Mouse (Mus musculus) limb, embryonic 10.5 days (tissue): Measurements from ENCODE around the gene Ppil1. TPM values are rescaled to one million over a fixed set of nuclear protein-coding genes. Genes with fewer than 3 reads are reported as not detected.

ENCODE experiments used
- DNase-seq: peaks from one replicate; pipeline ENCODE4 v3.0.0-alpha.2; 2017; ENCODE audit warnings: low spot score
- H3K27ac ChIP-seq: fragments of 300-500 bp; sonication (generic); 2 replicates; pipeline ENCODE4 v1.5.1; 2016; ENCODE audit warnings: mild to moderate bottlenecking
- H3K27me3 ChIP-seq: fragments of 300-500 bp; sonication (generic); 2 replicates; pipeline ENCODE4 v1.6.1; 2016; ENCODE audit warnings: low read depth, mild to moderate bottlenecking; ENCODE audit not compliant: poor library complexity, severe bottlenecking
- H3K36me3 ChIP-seq: fragments of 300-500 bp; sonication (generic); 2 replicates; pipeline ENCODE4 v1.6.1; 2016; ENCODE audit warnings: mild to moderate bottlenecking, moderate library complexity
- H3K4me1 ChIP-seq: fragments of 300-500 bp; sonication (generic); 2 replicates; pipeline ENCODE4 v1.6.1; 2016
- H3K4me3 ChIP-seq: fragments of 300-500 bp; sonication (generic); 2 replicates; pipeline ENCODE4 v1.5.1; 2016; ENCODE audit warnings: mild to moderate bottlenecking, moderate library complexity
- H3K9me3 ChIP-seq: fragments of 300-500 bp; sonication (generic); replicated peaks from 2 replicates; pipeline ENCODE4 v1.6.1; 2016; ENCODE audit warnings: mild to moderate bottlenecking
- WGBS: fragments of 180-500 bp; shearing (Covaris S2); methylation state at CpG from one replicate; pipeline ENCODE4 v1.1.7; 2016; 5-methylcytosine and 5-hydroxymethylcytosine counted together
- polyA plus RNA-seq: library from polyadenylated mRNA; unstranded; fragments of >200 nt; fragmentation: Nextera tagmentation; extraction: Ambion mirVana; gene quantifications from 2 replicates; pipeline ENCODE4 v1.2.1, GENCODE M21; 2016

Gene Ppil1
- polyA plus RNA-seq, 1 experiment from 2014 or later = 239 TPM

DNA sequence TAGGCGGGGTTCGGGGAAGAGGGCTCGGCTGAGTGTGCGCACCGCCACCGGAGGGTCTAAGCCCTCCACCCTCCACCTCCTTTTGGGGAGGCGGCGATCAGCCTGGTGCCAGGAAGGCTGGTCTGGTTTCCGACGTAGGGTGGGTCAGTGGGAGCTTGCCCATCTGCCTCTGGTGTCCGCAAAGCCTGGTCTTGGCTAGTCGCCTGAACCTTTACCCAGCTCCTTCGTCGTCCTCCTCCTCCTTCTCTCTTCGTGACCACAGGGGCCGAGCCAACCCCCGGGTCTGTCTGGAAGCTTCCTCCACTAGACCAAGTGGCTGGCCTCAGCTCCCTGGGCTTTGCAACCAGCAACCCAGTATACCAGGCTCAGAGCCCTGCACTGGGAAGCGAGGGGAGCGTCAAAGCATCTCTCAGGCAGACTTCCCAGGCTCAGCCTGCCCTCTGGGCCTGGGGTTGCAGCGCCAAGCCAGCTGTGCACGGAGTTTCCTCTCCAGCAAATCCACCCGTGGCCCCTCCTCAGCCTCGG is 25.5 kb downstream of the Ppil1 start:
- H3K36me3 ChIP-seq = no peaks in the 10 kb centered on the region
- peak; percentile 47 for DNase-seq
- H3K27me3 ChIP-seq = peaks cover 71% of the 10 kb centered on the region
- H3K4me1 ChIP-seq = peaks cover 36% of the 10 kb centered on the region
- H3K27ac ChIP-seq = peak overlapping the region; percentile 79
- H3K9me3 ChIP-seq = no peaks in the 10 kb centered on the region
- WGBS = 1% methylated on average over 23 of the region's 23 CpGs
- peak overlapping the region; percentile 76 for H3K4me3 ChIP-seq

DNA sequence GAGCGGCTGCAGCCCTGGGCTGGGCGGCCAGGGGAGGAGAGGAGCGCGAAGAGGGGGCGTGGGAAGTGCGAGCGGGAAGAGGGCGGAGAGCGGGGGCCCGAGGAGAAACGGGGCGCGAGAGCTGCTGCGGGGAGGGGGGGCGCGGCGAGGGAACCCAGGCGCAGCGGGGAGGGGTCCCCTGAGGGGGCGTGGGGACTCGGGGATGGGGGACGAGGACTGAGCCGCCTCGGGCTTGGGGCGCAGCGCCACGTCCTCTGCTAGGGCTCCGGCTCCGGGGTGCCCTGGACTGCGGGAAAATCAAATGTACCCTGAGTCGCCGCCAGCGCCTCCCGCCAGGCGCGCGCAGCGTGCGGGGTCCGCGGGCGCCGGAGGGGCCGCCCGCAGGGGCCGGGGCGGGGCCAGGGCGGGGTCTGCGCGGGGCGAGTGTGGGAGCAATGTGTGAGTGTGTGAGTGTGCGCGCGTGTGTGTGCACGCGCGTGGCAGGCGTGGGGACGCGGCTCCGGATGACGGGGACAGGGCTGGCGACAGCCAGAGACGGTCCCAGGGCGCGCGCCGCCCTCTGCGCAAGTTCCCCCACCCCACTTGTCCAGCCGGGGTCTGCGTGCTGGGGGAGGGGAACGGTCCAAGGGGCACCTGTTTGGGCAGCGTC is 26.1 kb downstream of the Ppil1 start, which contains the start of gene Cpne5:
Gene Cpne5 (minus strand): TSS at position 396 of the 649 bp plus-strand sequence.
- Histone ChIP-seq H3K4me3 (peak within 1 kb of the TSS; percentile 76), H3K4me1 (peaks cover 34% of the 10 kb centered on the region), H3K9me3 (no peaks in the 10 kb centered on the region), H3K27ac (peak within 1 kb of the TSS; percentile 79), H3K36me3 (no peaks in the 10 kb centered on the region), H3K27me3 (peaks cover 69% of the 10 kb centered on the region)
- DNase-seq = peak; percentile 60
- WGBS = under 1% methylated on average over 64 of the region's 73 CpGs

DNA sequence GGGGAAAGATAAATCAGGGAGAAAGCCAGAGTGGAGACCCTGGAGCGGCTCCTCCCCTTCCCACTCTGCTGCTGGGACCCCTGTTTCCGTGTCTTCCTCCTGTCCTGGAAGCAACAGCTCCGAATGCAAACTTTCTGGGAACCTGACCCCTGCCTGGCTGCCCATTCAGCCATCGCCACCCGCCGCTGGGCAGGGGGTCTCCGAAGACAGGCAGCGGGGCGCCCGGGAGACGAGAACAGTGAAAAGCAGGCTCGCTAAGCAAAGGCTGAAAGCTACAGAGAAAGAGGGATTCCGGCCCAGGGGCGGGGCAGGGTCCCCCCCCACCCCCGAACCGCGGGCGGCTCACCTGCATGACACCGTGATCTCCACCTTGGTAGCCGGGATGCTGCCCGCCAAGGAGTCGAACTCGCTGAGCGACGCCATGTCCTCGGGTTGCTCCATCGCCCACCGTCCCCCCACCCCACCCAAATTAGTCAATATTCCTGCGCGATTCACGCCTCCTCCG is 26.7 kb downstream of the Ppil1 start:
- H3K27ac ChIP-seq = peak overlapping the region; percentile 79
- H3K27me3 ChIP-seq = peaks cover 64% of the 10 kb centered on the region
- H3K9me3 ChIP-seq = no peaks in the 10 kb centered on the region
- H3K36me3 ChIP-seq = no peaks in the 10 kb centered on the region
- peaks cover 37% of the 10 kb centered on the region for H3K4me1 ChIP-seq
- WGBS = under 1% methylated on average over 32 of the region's 32 CpGs
- H3K4me3 ChIP-seq = peak overlapping the region; percentile 76
- peak; percentile 58 for DNase-seq

DNA sequence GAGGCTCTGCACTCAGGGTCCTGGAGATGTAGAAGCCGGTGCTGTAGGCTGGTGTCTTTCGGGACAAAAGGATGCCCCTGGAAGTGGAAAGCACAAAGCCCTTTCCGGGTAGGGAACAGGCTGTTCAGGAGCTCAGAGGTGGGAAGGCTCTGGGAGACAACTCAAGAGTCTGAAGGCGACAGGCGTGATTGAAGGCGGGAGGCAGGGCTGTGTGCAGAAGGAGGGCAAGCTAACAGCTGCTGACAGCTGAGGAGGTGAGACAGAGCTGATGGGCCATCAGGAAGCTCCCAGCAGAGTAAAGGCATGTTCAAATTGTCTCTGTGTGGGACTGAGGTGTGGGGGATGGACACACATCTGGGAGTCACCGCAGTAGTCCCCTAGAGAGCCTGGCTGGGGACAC is 27.9 kb downstream of the Ppil1 start:
- no peak for DNase-seq
- WGBS = 48% methylated on average over 7 of the region's 7 CpGs
- H3K27me3 ChIP-seq = peaks cover 60% of the 10 kb centered on the region
- H3K27ac ChIP-seq = no peak overlapping the region
- H3K4me1 ChIP-seq = peaks cover 40% of the 10 kb centered on the region
- no peaks in the 10 kb centered on the region for H3K36me3 ChIP-seq
- no peak overlapping the region for H3K4me3 ChIP-seq
- H3K9me3 ChIP-seq = no peaks in the 10 kb centered on the region

DNA sequence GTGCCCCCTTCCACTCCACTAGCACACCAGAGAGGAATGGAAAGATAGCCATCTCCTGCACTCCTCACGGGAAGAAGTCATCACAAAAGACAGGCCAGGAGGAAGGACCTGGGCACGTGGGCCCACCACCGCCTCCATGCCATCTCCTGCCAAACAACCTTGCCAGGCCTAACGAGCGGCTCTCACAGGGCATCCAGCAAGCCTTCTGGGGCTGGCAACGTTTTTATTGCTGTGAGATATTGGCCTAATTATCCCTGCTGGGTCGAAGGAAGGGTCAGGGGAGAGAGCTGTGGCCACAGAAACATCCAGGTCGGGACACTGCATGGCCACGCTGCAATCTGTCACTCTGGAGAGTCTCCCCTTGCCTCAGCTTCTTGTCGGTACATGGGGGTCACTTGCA is 32.9 kb downstream of the Ppil1 start:
- Histone ChIP-seq H3K4me1 (peaks cover 16% of the 10 kb centered on the region), H3K27ac (no peak overlapping the region), H3K4me3 (no peak overlapping the region), H3K27me3 (peaks cover 13% of the 10 kb centered on the region), H3K9me3 (no peaks in the 10 kb centered on the region), H3K36me3 (no peaks in the 10 kb centered on the region)
- WGBS = 60% methylated on average over 10 of the region's 10 CpGs
- DNase-seq = no peak

DNA sequence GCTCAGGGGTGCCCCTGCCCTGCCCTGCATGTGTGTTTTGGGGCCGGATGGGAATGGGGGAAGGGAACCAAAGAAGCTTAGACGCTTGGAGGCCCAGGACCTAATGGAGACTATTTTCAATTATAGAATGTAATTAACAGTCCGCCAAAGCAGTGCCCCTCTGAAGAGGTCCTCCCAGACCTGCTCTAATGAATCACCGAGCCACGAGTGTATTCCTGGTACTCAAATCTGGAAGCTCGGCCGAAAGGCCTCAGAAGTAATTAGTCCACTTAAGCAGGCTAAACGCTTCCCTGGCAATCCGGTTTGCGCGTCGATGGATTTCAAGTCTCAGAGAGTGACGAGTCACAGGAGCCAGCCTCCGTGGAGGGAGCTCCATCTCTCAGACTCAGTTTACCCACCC is 43.4 kb downstream of the Ppil1 start:
- 67% methylated on average over 14 of the region's 14 CpGs for WGBS
- Histone ChIP-seq H3K4me3 (no peak overlapping the region), H3K27ac (peak overlapping the region; percentile 50; the same call in 1 of the 2 replicates), H3K9me3 (no peaks in the 10 kb centered on the region), H3K4me1 (peaks cover 39% of the 10 kb centered on the region), H3K36me3 (no peaks in the 10 kb centered on the region), H3K27me3 (0 out of 2 replicates have a peak, but pooled peaks cover 6% of the 10 kb centered on the region)
- DNase-seq = no peak

DNA sequence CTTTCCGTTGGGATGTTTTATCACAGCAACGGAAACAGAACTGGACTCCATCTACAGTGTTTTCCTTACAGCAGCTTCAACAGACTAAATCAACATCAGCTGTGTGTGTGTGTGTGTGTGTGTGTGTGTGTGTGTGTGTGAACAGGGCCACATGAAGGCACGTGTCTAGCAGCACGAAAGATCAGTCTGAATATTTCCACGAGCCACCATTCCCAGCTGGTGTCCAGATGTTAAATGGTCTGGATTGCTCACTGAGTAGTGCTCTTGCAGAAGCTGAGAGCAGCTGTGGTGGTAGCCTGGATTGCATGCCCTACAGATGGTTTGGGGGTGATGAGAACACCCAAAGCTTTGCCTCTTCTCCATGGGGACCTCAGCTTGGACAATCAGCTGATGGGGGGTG is 46.0 kb downstream of the Ppil1 start:
- peaks cover 20% of the 10 kb centered on the region for H3K27me3 ChIP-seq
- 41% methylated on average over 5 of the region's 5 CpGs for WGBS
- no peaks in the 10 kb centered on the region for H3K36me3 ChIP-seq
- peak; percentile 71 for DNase-seq
- peaks cover 62% of the 10 kb centered on the region for H3K4me1 ChIP-seq
- H3K9me3 ChIP-seq = no peaks in the 10 kb centered on the region
- H3K4me3 ChIP-seq = no peak overlapping the region
- H3K27ac ChIP-seq = no peak overlapping the region

DNA sequence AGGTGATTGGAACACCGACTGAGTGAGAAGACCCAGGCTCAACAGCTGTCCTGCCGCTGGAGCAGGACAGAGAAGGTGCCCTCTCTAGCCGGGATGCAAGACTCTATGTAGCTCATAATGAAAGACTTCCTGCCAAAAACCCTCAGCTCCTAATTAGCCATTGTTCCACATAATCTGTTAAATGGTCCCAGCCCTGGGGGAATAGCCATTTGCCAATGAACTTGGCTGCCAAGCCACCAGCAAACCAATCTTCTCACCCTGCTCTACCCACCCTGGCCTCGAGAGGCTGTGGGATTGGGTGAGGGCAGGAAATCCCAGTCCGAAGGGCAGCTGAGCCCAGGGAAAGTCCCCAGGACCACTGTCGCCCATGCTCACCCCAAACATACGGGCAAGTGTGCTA is 47.9 kb downstream of the Ppil1 start:
- H3K27ac ChIP-seq = 0 out of 2 replicates have a peak overlapping the region, but pooled peaks have one; percentile 4
- peaks cover 20% of the 10 kb centered on the region for H3K27me3 ChIP-seq
- H3K4me3 ChIP-seq = no peak overlapping the region
- H3K9me3 ChIP-seq = no peaks in the 10 kb centered on the region
- 63% methylated on average over 7 of the region's 7 CpGs for WGBS
- no peaks in the 10 kb centered on the region for H3K36me3 ChIP-seq
- H3K4me1 ChIP-seq = peaks cover 67% of the 10 kb centered on the region
- DNase-seq = no peak

DNA sequence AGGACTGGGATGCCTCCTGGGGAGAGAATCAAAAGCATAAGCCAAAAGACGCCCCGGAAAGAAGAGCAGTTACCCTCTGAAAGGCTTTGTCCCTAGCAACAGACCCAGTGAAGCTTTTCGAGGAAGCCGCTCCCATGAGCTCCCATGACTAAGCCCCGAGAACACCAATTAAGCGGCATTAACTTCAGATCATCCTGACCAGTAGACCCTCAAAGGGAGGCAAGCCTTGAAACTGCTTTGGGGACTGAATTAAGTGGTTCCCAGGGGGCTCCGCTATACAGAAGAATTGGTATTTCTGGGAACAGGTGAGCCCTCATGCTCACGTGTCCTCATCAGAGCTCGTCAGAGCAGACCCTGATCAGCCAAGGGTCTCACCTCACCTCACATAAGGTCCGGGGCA is 49.3 kb downstream of the Ppil1 start:
- Histone ChIP-seq H3K4me3 (no peak overlapping the region), H3K36me3 (no peaks in the 10 kb centered on the region), H3K27ac (no peak overlapping the region), H3K27me3 (peaks cover 20% of the 10 kb centered on the region), H3K4me1 (peaks cover 59% of the 10 kb centered on the region), H3K9me3 (no peaks in the 10 kb centered on the region)
- DNase-seq = no peak
- WGBS = 55% methylated on average over 10 of the region's 10 CpGs

DNA sequence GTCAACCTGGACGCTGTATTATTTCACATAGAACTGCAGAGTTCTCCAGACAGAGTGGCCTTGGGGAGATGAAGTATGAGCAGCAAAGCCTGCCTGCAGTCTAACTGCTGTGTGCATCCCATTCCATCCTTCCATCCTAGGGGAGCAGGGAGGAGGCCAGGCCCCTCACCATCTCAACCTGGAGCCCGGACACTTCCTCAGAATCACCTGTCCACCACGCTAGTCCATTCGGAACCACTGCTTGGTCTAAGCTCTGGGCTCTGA is 49.9 kb downstream of the Ppil1 start:
- Histone ChIP-seq H3K4me1 (peaks cover 59% of the 10 kb centered on the region), H3K4me3 (no peak overlapping the region), H3K27me3 (peaks cover 20% of the 10 kb centered on the region), H3K36me3 (no peaks in the 10 kb centered on the region), H3K27ac (no peak overlapping the region), H3K9me3 (no peaks in the 10 kb centered on the region)
- 76% methylated on average over 4 of the region's 4 CpGs for WGBS
- no peak for DNase-seq

DNA sequence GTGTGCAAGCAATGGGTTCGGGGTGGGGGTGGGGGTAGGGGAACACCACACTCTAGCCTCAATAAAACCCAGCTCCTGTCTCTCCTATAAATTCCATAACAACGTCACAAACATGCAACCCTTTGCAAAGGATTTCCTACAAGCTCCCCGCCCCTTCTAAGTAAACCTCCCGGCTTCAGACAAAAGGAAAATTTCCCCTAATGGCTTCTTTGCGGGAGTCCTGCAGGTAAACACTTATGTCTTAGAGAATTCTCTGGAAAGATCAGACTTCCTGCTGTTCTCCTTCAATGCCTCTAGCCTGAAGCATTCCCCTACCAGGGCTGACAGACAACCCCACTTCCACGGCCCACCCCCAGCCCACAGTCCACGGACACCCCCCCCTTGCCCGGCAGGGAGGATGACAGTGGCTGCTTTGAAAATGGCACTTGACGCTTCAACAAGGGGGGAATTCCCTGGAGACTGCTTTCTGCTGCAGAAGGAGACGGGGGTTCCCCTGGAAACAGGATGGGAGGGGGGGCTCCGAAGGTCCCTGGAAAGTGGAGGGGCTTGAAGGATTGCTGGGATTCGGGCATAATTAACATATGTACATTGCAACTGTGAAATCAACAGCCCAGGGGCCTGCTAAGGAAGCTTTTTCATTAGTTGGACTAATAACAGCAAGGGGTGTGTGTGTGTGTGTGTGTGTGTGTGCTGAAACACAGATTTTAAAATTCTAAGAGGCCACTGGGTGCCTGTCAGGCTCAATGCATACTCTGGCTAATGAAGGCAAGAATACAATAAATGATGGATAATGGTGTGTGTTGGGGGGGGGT is 50.4 kb downstream of the Ppil1 start:
- 34% methylated on average over 12 of the region's 12 CpGs for WGBS
- Histone ChIP-seq H3K4me3 (no peak overlapping the region), H3K36me3 (no peaks in the 10 kb centered on the region), H3K9me3 (no peaks in the 10 kb centered on the region), H3K4me1 (peaks cover 59% of the 10 kb centered on the region), H3K27ac (peak overlapping the region; percentile 61), H3K27me3 (peaks cover 20% of the 10 kb centered on the region)
- DNase-seq = no peak

DNA sequence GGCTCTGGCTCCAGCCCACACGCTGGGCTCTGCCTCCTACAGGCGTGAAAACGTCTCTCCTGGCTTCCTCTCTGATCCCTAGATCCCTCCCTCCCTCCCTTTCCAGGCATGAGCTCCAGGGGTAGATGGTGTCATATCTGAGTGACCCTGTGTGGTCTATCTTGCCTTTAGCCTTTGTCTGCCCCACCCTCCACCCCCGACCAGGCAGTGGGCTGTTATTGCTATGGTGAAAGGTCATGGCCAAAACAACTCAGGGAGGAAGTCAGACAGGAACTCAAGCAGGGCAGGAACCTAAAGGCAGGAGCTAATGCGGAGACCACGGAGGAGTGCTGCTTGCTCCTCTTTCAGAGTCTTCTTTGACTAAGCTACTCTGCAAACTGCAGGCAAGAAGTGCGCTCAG is 52.1 kb downstream of the Ppil1 start:
- H3K27me3 ChIP-seq = peaks cover 20% of the 10 kb centered on the region
- H3K9me3 ChIP-seq = no peaks in the 10 kb centered on the region
- H3K27ac ChIP-seq = peak overlapping the region; percentile 61
- WGBS = 49% methylated on average over 7 of the region's 7 CpGs
- no peaks in the 10 kb centered on the region for H3K36me3 ChIP-seq
- H3K4me1 ChIP-seq = peaks cover 48% of the 10 kb centered on the region
- DNase-seq = no peak
- no peak overlapping the region for H3K4me3 ChIP-seq

DNA sequence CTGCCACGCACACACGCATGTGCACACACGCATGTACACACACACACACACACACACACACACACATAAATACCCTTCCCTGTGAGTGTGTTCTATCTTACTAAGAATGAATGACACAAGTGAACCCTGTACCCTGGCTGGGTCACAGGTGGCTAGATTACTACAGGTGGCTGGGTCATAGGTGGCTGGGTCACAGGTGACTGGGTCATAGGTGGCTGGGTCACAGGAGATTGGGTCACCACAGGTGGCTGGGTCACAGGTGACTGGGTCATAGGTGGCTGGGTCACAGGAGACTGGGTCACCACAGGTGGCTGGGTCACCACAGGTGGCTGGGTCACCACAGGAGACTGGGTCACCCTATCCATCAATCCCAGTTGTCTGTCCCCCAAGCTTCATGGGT is 53.9 kb downstream of the Ppil1 start:
- no peak for DNase-seq
- H3K4me1 ChIP-seq = peaks cover 31% of the 10 kb centered on the region
- no peak overlapping the region for H3K4me3 ChIP-seq
- WGBS = 96% methylated on average over 3 of the region's 3 CpGs
- peaks cover 11% of the 10 kb centered on the region for H3K27me3 ChIP-seq
- H3K9me3 ChIP-seq = no peaks in the 10 kb centered on the region
- no peak overlapping the region for H3K27ac ChIP-seq
- H3K36me3 ChIP-seq = no peaks in the 10 kb centered on the region
